Comparison of ENCODE assay signal across 8 mouse cellular contexts in genomic region chr16:17723325-17723626, GRCm38 (mm10). TPM values are rescaled to one million over a fixed set of nuclear protein-coding genes. Genes with fewer than 3 reads are reported as not detected.
DNase-seq lines count a peak whose midpoint lies in the region; ATAC-seq and TF ChIP-seq lines count a peak whose summit lies in the region.

No protein-coding gene starts in this region.

- no peak overlapping the region for H3K9ac ChIP-seq in heart, postnatal 0 days (replicated peaks; ENCODE audit: low read depth, low read length)
- no peak overlapping the region for H3K9ac ChIP-seq in embryonic facial prominence, embryonic 15.5 days
- H3K9ac ChIP-seq in liver, embryonic 13.5 days, result no peak overlapping the region

- H3K4me3 ChIP-seq in heart, postnatal 0 days (ENCODE audit: low read depth, low read length), result no peak overlapping the region; the same call in 1 of the 2 replicates
- H3K4me3 ChIP-seq in E14TG2a.4 (replicated peaks; ENCODE audit: low read length), result 0 out of 2 replicates have a peak overlapping the region, but pooled peaks have one; percentile 96
- H3K4me3 ChIP-seq in embryonic facial prominence, embryonic 15.5 days (replicated peaks), result no peak overlapping the region; the same call in 1 of the 2 replicates
- peak overlapping the region; percentile 91 for H3K4me3 ChIP-seq in liver, embryonic 13.5 days (replicated peaks)

- WGBS in heart, postnatal 0 days, result 70% methylated on average over 1 of the region's 1 CpGs
- 53% methylated on average over 1 of the region's 1 CpGs for WGBS in embryonic facial prominence, embryonic 15.5 days
- WGBS in liver, embryonic 13.5 days (ENCODE audit: insufficient replicate concordance), result 53% methylated on average over 1 of the region's 1 CpGs

- no peaks in the 10 kb centered on the region for H3K27me3 ChIP-seq in heart, postnatal 0 days (ENCODE audit: control insufficient read depth, insufficient read depth, low read length)
- no peaks in the 10 kb centered on the region for H3K27me3 ChIP-seq in E14TG2a.4 (ENCODE audit: insufficient read depth, low read length)
- H3K27me3 ChIP-seq in embryonic facial prominence, embryonic 15.5 days, result no peaks in the 10 kb centered on the region
- no peaks in the 10 kb centered on the region for H3K27me3 ChIP-seq in liver, embryonic 13.5 days

- no peak for TF ChIP-seq EP300 in heart, postnatal 0 days (IDR thresholded peaks at IDR 0.05; ENCODE audit: low read depth)

- TF ChIP-seq CTCF in heart, postnatal 0 days (IDR thresholded peaks at IDR 0.05; ENCODE audit: low read depth), result no peak
- no peak for TF ChIP-seq CTCF in E14TG2a.4 (conservative IDR thresholded peaks at IDR 0.05; ENCODE audit: low read length)

- no peak for DNase-seq in heart, postnatal 0 days (ENCODE audit: low spot score)
- DNase-seq in heart, postnatal 4 days, result no peak
- no peak for DNase-seq in liver, embryonic 13.5 days
- DNase-seq in c-Kit-positive CD71-positive TER-119-positive erythroid progenitor cells, embryonic 14.5 days (ENCODE audit: low spot score), result no peak
- no peak for DNase-seq in lung, adult 18-20 months
- DNase-seq in layer of hippocampus, postnatal 14 days (ENCODE audit: low spot score in 2 of 2), result no peak

- no peak overlapping the region for H3K27ac ChIP-seq in heart, postnatal 0 days (ENCODE audit: low read depth)
- H3K27ac ChIP-seq in embryonic facial prominence, embryonic 15.5 days (replicated peaks), result peak overlapping the region; percentile 75
- no peak overlapping the region for H3K27ac ChIP-seq in liver, embryonic 13.5 days

- no peaks in the 10 kb centered on the region for H3K36me3 ChIP-seq in heart, postnatal 0 days (replicated peaks; ENCODE audit: control insufficient read depth, insufficient read depth, low read length)
- peaks cover 8% of the 10 kb centered on the region; the same call in 1 of the 2 replicates for H3K36me3 ChIP-seq in E14TG2a.4 (ENCODE audit: insufficient read depth, low read length)
- H3K36me3 ChIP-seq in embryonic facial prominence, embryonic 15.5 days, result no peaks in the 10 kb centered on the region
- H3K36me3 ChIP-seq in liver, embryonic 13.5 days, result peaks cover 4% of the 10 kb centered on the region; the same call in 1 of the 2 replicates

- peaks cover 20% of the 10 kb centered on the region for H3K4me1 ChIP-seq in heart, postnatal 0 days (ENCODE audit: control insufficient read depth, insufficient read depth)
- H3K4me1 ChIP-seq in E14TG2a.4 (replicated peaks; ENCODE audit: low read depth, low read length), result peaks cover 20% of the 10 kb centered on the region
- peaks cover 17% of the 10 kb centered on the region for H3K4me1 ChIP-seq in embryonic facial prominence, embryonic 15.5 days
- H3K4me1 ChIP-seq in liver, embryonic 13.5 days (replicated peaks), result peaks cover 26% of the 10 kb centered on the region

- ATAC-seq in heart, postnatal 0 days (ENCODE audit: insufficient read depth, low read depth), result no peak
- no peak for ATAC-seq in embryonic facial prominence, embryonic 15.5 days (ENCODE audit: insufficient number of reproducible peaks, low FRiP score, low TSS enrichment, low read depth)
- ATAC-seq in liver, embryonic 13.5 days (ENCODE audit: low read depth), result no peak

- H3K4me2 ChIP-seq in heart, postnatal 0 days (ENCODE audit: low read depth, low read length), result peak overlapping the region; percentile 93; the same call in 1 of the 2 replicates
- H3K4me2 ChIP-seq in embryonic facial prominence, embryonic 15.5 days (replicated peaks), result peak overlapping the region; percentile 67; the same call in 1 of the 2 replicates
- peak overlapping the region; percentile 84 for H3K4me2 ChIP-seq in liver, embryonic 13.5 days

- H3K9me3 ChIP-seq in heart, postnatal 0 days (replicated peaks; ENCODE audit: control insufficient read depth, low read length), result no peaks in the 10 kb centered on the region
- no peaks in the 10 kb centered on the region for H3K9me3 ChIP-seq in E14TG2a.4 (ENCODE audit: low read length)
- H3K9me3 ChIP-seq in embryonic facial prominence, embryonic 15.5 days (replicated peaks), result no peaks in the 10 kb centered on the region
- H3K9me3 ChIP-seq in liver, embryonic 13.5 days (replicated peaks), result no peaks in the 10 kb centered on the region

RNA-seq across cellular contexts. Expression of gene Med15, which starts 9.4 kb away (rescaled TPM):
- 40.2 and 63.7 TPM in 2 replicates for total RNA-seq in heart, postnatal 0 days (2014; rRNA removed; ENCODE audit: low replicate concordance)
- polyA plus RNA-seq in heart, postnatal 0 days (2015; fragmentation: Nextera tagmentation; extraction: Ambion mirVana), result 18.0 and 18.6 TPM in 2 replicates
- total RNA-seq in heart, postnatal 4 days (2021), result 10 to 100 TPM; 40.4 to 44.4 TPM
- 45.9 and 54.6 TPM in 2 replicates for polyA plus RNA-seq in embryonic facial prominence, embryonic 15.5 days (2015; fragmentation: Nextera tagmentation; extraction: Ambion mirVana)
- polyA plus RNA-seq in liver, embryonic 13.5 days (2015; fragmentation: Nextera tagmentation; extraction: Ambion mirVana), result 15.8 and 20.2 TPM in 2 replicates
- total RNA-seq in layer of hippocampus, postnatal 14 days (2021), result 10 to 100 TPM; 65.4 to 80.2 TPM

RNA-seq across cellular contexts. Expression of gene Klhl22, which starts 36.1 kb away (rescaled TPM):
- total RNA-seq in heart, postnatal 0 days (2014; rRNA removed; ENCODE audit: low replicate concordance), result 42.0 and 47.4 TPM in 2 replicates
- 21.7 and 23.0 TPM in 2 replicates for polyA plus RNA-seq in heart, postnatal 0 days (2015; fragmentation: Nextera tagmentation; extraction: Ambion mirVana)
- total RNA-seq in heart, postnatal 4 days (2021), result 10 to 100 TPM; 24.6 to 25.1 TPM
- polyA plus RNA-seq in embryonic facial prominence, embryonic 15.5 days (2015; fragmentation: Nextera tagmentation; extraction: Ambion mirVana), result 91.5 and 93.4 TPM in 2 replicates
- 14.3 TPM in 2 replicates for polyA plus RNA-seq in liver, embryonic 13.5 days (2015; fragmentation: Nextera tagmentation; extraction: Ambion mirVana)
- total RNA-seq in layer of hippocampus, postnatal 14 days (2021), result 100 to 1,000 TPM in 1 of 2 experiments, 10 to 100 TPM in 1; 91.8 to 108 TPM

Comparison
In these comparisons a context has a peak if more than half of its experiments do, and no peak if none do; other contexts are left out.
1. H3K4me3 ChIP-seq: peak in E14TG2a.4 (single experiment) and liver, embryonic 13.5 days (single experiment); none in heart, postnatal 0 days (single experiment) and embryonic facial prominence, embryonic 15.5 days (single experiment).
2. Peak in every context shown above with its lines, with median percentiles within 50 percentile points of each other: H3K4me2 ChIP-seq.